Mouse (Mus musculus) limb, embryonic 10.5 days (tissue): ENCODE results near the gene Maml2. TPM values are rescaled to one million over a fixed set of nuclear protein-coding genes. Genes with fewer than 3 reads are reported as not detected.

Experiments
- DNase-seq: peaks from one replicate; pipeline ENCODE4 v3.0.0-alpha.2; 2017; ENCODE audit warnings: low spot score
- H3K27ac ChIP-seq: fragments of 300-500 bp; sonication (generic); 2 replicates; pipeline ENCODE4 v1.5.1; 2016; ENCODE audit warnings: mild to moderate bottlenecking
- H3K27me3 ChIP-seq: fragments of 300-500 bp; sonication (generic); 2 replicates; pipeline ENCODE4 v1.6.1; 2016; ENCODE audit warnings: low read depth, mild to moderate bottlenecking; ENCODE audit not compliant: poor library complexity, severe bottlenecking
- H3K36me3 ChIP-seq: fragments of 300-500 bp; sonication (generic); 2 replicates; pipeline ENCODE4 v1.6.1; 2016; ENCODE audit warnings: mild to moderate bottlenecking, moderate library complexity
- H3K4me1 ChIP-seq: fragments of 300-500 bp; sonication (generic); 2 replicates; pipeline ENCODE4 v1.6.1; 2016
- H3K4me3 ChIP-seq: fragments of 300-500 bp; sonication (generic); 2 replicates; pipeline ENCODE4 v1.5.1; 2016; ENCODE audit warnings: mild to moderate bottlenecking, moderate library complexity
- H3K9me3 ChIP-seq: fragments of 300-500 bp; sonication (generic); replicated peaks from 2 replicates; pipeline ENCODE4 v1.6.1; 2016; ENCODE audit warnings: mild to moderate bottlenecking
- WGBS: fragments of 180-500 bp; shearing (Covaris S2); methylation state at CpG from one replicate; pipeline ENCODE4 v1.1.7; 2016; 5-methylcytosine and 5-hydroxymethylcytosine counted together
- polyA plus RNA-seq: library from polyadenylated mRNA; unstranded; fragments of >200 nt; fragmentation: Nextera tagmentation; extraction: Ambion mirVana; gene quantifications from 2 replicates; pipeline ENCODE4 v1.2.1, GENCODE M21; 2016

The Maml2 gene
- polyA plus RNA-seq, 1 experiment from 2014 or later = 8.0 TPM

- WGBS = 91% methylated on average over 6 of the region's 6 CpGs
- no peak overlapping the region for H3K27ac ChIP-seq
- H3K27me3 ChIP-seq = no peaks in the 10 kb centered on the region
- DNase-seq = no peak
- H3K4me3 ChIP-seq = no peak overlapping the region
- H3K9me3 ChIP-seq = no peaks in the 10 kb centered on the region
- 0 out of 2 replicates have a peak, but pooled peaks cover 3% of the 10 kb centered on the region for H3K36me3 ChIP-seq
- H3K4me1 ChIP-seq = no peaks in the 10 kb centered on the region
Measured at GRCm38 (mm10) chr9:13440911-13441310, 143.2 kb downstream of the Maml2 start.

GRCm38 (mm10) chr9:13442012-13442735 is 144.4 kb downstream of the Maml2 start:
- WGBS = 80% methylated on average over 13 of the region's 13 CpGs
- H3K36me3 ChIP-seq = 0 out of 2 replicates have a peak, but pooled peaks cover 3% of the 10 kb centered on the region
- H3K9me3 ChIP-seq = no peaks in the 10 kb centered on the region
- H3K27me3 ChIP-seq = no peaks in the 10 kb centered on the region
- H3K4me3 ChIP-seq = no peak overlapping the region
- H3K27ac ChIP-seq = no peak overlapping the region
- no peak for DNase-seq
- H3K4me1 ChIP-seq = no peaks in the 10 kb centered on the region

GRCm38 (mm10) chr9:13443484-13444211 is 145.9 kb downstream of the Maml2 start:
- Histone ChIP-seq H3K36me3 (no peaks in the 10 kb centered on the region), H3K27me3 (no peaks in the 10 kb centered on the region), H3K9me3 (no peaks in the 10 kb centered on the region), H3K4me1 (peaks cover 2% of the 10 kb centered on the region; the same call in 1 of the 2 replicates), H3K27ac (no peak overlapping the region), H3K4me3 (no peak overlapping the region)
- WGBS = 47% methylated on average over 1 of the region's 1 CpGs
- DNase-seq = no peak

- no peak overlapping the region for H3K27ac ChIP-seq
- no peak for DNase-seq
- H3K4me1 ChIP-seq = peaks cover 9% of the 10 kb centered on the region; the same call in 1 of the 2 replicates
- no peak overlapping the region for H3K4me3 ChIP-seq
- no peaks in the 10 kb centered on the region for H3K36me3 ChIP-seq
- no peaks in the 10 kb centered on the region for H3K27me3 ChIP-seq
- WGBS = 82% methylated on average over 1 of the region's 1 CpGs
- H3K9me3 ChIP-seq = no peaks in the 10 kb centered on the region
Measured at GRCm38 (mm10) chr9:13446236-13446635, 148.5 kb downstream of the Maml2 start.

GRCm38 (mm10) chr9:13446703-13447285 is 149.0 kb downstream of the Maml2 start, which contains the start of gene Gm17571:
TSS of gene Gm17571 (minus strand) at chr9:13446753.
- H3K36me3 ChIP-seq = no peaks in the 10 kb centered on the region
- H3K9me3 ChIP-seq = no peaks in the 10 kb centered on the region
- H3K27me3 ChIP-seq = no peaks in the 10 kb centered on the region
- 77% methylated on average over 4 of the region's 4 CpGs for WGBS
- no peak within 1 kb of the TSS for H3K4me3 ChIP-seq
- no peak within 1 kb of the TSS for H3K27ac ChIP-seq
- no peak for DNase-seq
- H3K4me1 ChIP-seq = peaks cover 9% of the 10 kb centered on the region; the same call in 1 of the 2 replicates

GRCm38 (mm10) chr9:13448716-13449115 is 151.0 kb downstream of the Maml2 start:
- H3K36me3 ChIP-seq = no peaks in the 10 kb centered on the region
- no peak overlapping the region for H3K27ac ChIP-seq
- H3K4me1 ChIP-seq = peaks cover 9% of the 10 kb centered on the region; the same call in 1 of the 2 replicates
- H3K9me3 ChIP-seq = no peaks in the 10 kb centered on the region
- 91% methylated on average over 3 of the region's 3 CpGs for WGBS
- H3K4me3 ChIP-seq = no peak overlapping the region
- no peak for DNase-seq
- H3K27me3 ChIP-seq = no peaks in the 10 kb centered on the region

- no peaks in the 10 kb centered on the region for H3K27me3 ChIP-seq
- no peaks in the 10 kb centered on the region for H3K9me3 ChIP-seq
- H3K27ac ChIP-seq = no peak overlapping the region
- no peaks in the 10 kb centered on the region for H3K36me3 ChIP-seq
- no peak for DNase-seq
- no peak overlapping the region for H3K4me3 ChIP-seq
- WGBS = 71% methylated on average over 7 of the region's 7 CpGs
- peaks cover 6% of the 10 kb centered on the region; the same call in 1 of the 2 replicates for H3K4me1 ChIP-seq
Measured at GRCm38 (mm10) chr9:13454651-13455123, 156.9 kb downstream of the Maml2 start.

GRCm38 (mm10) chr9:13455231-13455630 is 157.5 kb downstream of the Maml2 start:
- H3K27ac ChIP-seq = no peak overlapping the region
- WGBS = 89% methylated on average over 1 of the region's 1 CpGs

GRCm38 (mm10) chr9:13457774-13458173 is 160.0 kb downstream of the Maml2 start:
- no peaks in the 10 kb centered on the region for H3K36me3 ChIP-seq
- no peak overlapping the region for H3K4me3 ChIP-seq
- H3K9me3 ChIP-seq = no peaks in the 10 kb centered on the region
- DNase-seq = no peak
- 77% methylated on average over 6 of the region's 6 CpGs for WGBS
- H3K4me1 ChIP-seq = peaks cover 6% of the 10 kb centered on the region; the same call in 1 of the 2 replicates
- H3K27ac ChIP-seq = no peak overlapping the region
- no peaks in the 10 kb centered on the region for H3K27me3 ChIP-seq

More at GRCm38 (mm10) chr9:13455231-13455630, 157.5 kb downstream of the Maml2 start:
- Histone ChIP-seq H3K4me1 (peaks cover 6% of the 10 kb centered on the region; the same call in 1 of the 2 replicates), H3K36me3 (no peaks in the 10 kb centered on the region), H3K4me3 (no peak overlapping the region), H3K27me3 (no peaks in the 10 kb centered on the region), H3K9me3 (no peaks in the 10 kb centered on the region)
- DNase-seq = no peak

GRCm38 (mm10) chr9:13459371-13459770 is 161.6 kb downstream of the Maml2 start:
- H3K4me3 ChIP-seq = no peak overlapping the region
- WGBS = 84% methylated on average over 1 of the region's 1 CpGs
- no peak for DNase-seq

GRCm38 (mm10) chr9:13460012-13460411 is 162.3 kb downstream of the Maml2 start:
- Histone ChIP-seq H3K9me3 (no peaks in the 10 kb centered on the region), H3K27me3 (no peaks in the 10 kb centered on the region), H3K4me1 (peaks cover 2% of the 10 kb centered on the region; the same call in 1 of the 2 replicates), H3K4me3 (no peak overlapping the region), H3K27ac (no peak overlapping the region), H3K36me3 (no peaks in the 10 kb centered on the region)
- 62% methylated on average over 3 of the region's 3 CpGs for WGBS
- DNase-seq = no peak

More at GRCm38 (mm10) chr9:13459371-13459770, 161.6 kb downstream of the Maml2 start:
- Histone ChIP-seq H3K4me1 (peaks cover 6% of the 10 kb centered on the region; the same call in 1 of the 2 replicates), H3K36me3 (no peaks in the 10 kb centered on the region), H3K27ac (no peak overlapping the region), H3K9me3 (no peaks in the 10 kb centered on the region), H3K27me3 (no peaks in the 10 kb centered on the region)

GRCm38 (mm10) chr9:13460926-13461325 is 163.2 kb downstream of the Maml2 start:
- Histone ChIP-seq H3K36me3 (no peaks in the 10 kb centered on the region), H3K4me3 (no peak overlapping the region), H3K27me3 (no peaks in the 10 kb centered on the region), H3K9me3 (no peaks in the 10 kb centered on the region), H3K27ac (no peak overlapping the region), H3K4me1 (peaks cover 10% of the 10 kb centered on the region)
- whole genome bisulfite sequencing = 94% methylated on average over 1 of the region's 1 CpGs
- DNase-seq = no peak
